In genomic region chr13:52306783-52307440, GRCm38 (mm10) we compare ENCODE assay signal across 12 mouse cellular contexts.
A peak's percentile ranks its signal among the peaks of the same experiment; 100 is the strongest.
DNase-seq lines count a peak whose midpoint lies in the region; ATAC-seq lines count a peak whose summit lies in the region.
"Had no signal": no experiment of that assay in that cellular context is flagged by ENCODE, and none has a peak within 500 bp of the region (broad histone marks: within the 10 kb centered on the region; RNA-seq: fewer than 3 reads in every experiment).

No protein-coding gene starts in this region.

- no peaks in the 10 kb centered on the region for H3K36me3 ChIP-seq in heart, embryonic 12.5 days
- H3K36me3 ChIP-seq in stomach, embryonic 16.5 days (ENCODE audit: control insufficient read depth, insufficient read depth, low read length): no peaks in the 10 kb centered on the region
- no peaks in the 10 kb centered on the region for H3K36me3 ChIP-seq in kidney, embryonic 14.5 days (ENCODE audit: control insufficient read depth, insufficient read depth, low read length)
- H3K36me3 ChIP-seq: embryonic facial prominence, embryonic 12.5 days had no signal

- peaks cover 13% of the 10 kb centered on the region; the same call in 1 of the 2 replicates for H3K4me1 ChIP-seq in heart, embryonic 12.5 days (replicated peaks)
- H3K4me1 ChIP-seq in stomach, embryonic 16.5 days (ENCODE audit: control insufficient read depth, insufficient read depth, low read length): no peaks in the 10 kb centered on the region; the same call in 1 of the 2 replicates
- no peaks in the 10 kb centered on the region for H3K4me1 ChIP-seq in kidney, embryonic 14.5 days (ENCODE audit: control insufficient read depth, insufficient read depth, low read length)
- H3K4me1 ChIP-seq: embryonic facial prominence, embryonic 12.5 days had no signal

- H3K27me3 ChIP-seq in heart, embryonic 12.5 days (replicated peaks): no peaks in the 10 kb centered on the region
- no peaks in the 10 kb centered on the region for H3K27me3 ChIP-seq in stomach, embryonic 16.5 days (ENCODE audit: control insufficient read depth, insufficient read depth, low read length)
- no peaks in the 10 kb centered on the region for H3K27me3 ChIP-seq in kidney, embryonic 14.5 days (ENCODE audit: control insufficient read depth, insufficient read depth, low read length)
- H3K27me3 ChIP-seq: embryonic facial prominence, embryonic 12.5 days had no signal

- no peak; the same call in 1 of the 2 replicates for ATAC-seq in heart, embryonic 12.5 days (ENCODE audit: insufficient number of reproducible peaks, low FRiP score)
- peak; percentile 44; the same call in 1 of the 2 replicates for ATAC-seq in stomach, embryonic 16.5 days (ENCODE audit: insufficient read depth, low FRiP score)
- ATAC-seq in kidney, embryonic 14.5 days (ENCODE audit: low FRiP score, low TSS enrichment): no peak
- ATAC-seq in activated CD4-positive, CD25-positive, alpha-beta regulatory T cell, adult 4 months: no peak
- ATAC-seq: intestine, postnatal 0 days had no signal

- no peak overlapping the region for H3K27ac ChIP-seq in heart, embryonic 12.5 days (ENCODE audit: poor library complexity, severe bottlenecking)
- no peak overlapping the region for H3K27ac ChIP-seq in stomach, embryonic 16.5 days (ENCODE audit: low read length)
- no peak overlapping the region for H3K27ac ChIP-seq in kidney, embryonic 14.5 days (ENCODE audit: low read depth, low read length)
- H3K27ac ChIP-seq: embryonic facial prominence, embryonic 12.5 days; gastrocnemius, adult 2 months had no signal

- peak; percentile 8 for DNase-seq in adrenal gland, postnatal 10 days
- DNase-seq in adrenal gland, adult 18-20 months (ENCODE audit: low spot score in 2 of 2): no peak
- peak; percentile 69 for DNase-seq in right cerebral cortex, adult 18-20 months
- no peak for DNase-seq in right cerebral cortex, postnatal 14 days
- DNase-seq: gastrocnemius, adult 2 months; lung, adult 2 months had no signal

- no peaks in the 10 kb centered on the region for H3K9me3 ChIP-seq in heart, embryonic 12.5 days (replicated peaks)
- H3K9me3 ChIP-seq in stomach, embryonic 16.5 days (replicated peaks; ENCODE audit: control insufficient read depth, low read length): no peaks in the 10 kb centered on the region
- no peaks in the 10 kb centered on the region for H3K9me3 ChIP-seq in kidney, embryonic 14.5 days (ENCODE audit: control insufficient read depth, low read length)
- H3K9me3 ChIP-seq: embryonic facial prominence, embryonic 12.5 days had no signal

- H3K9ac ChIP-seq in heart, embryonic 12.5 days: no peak overlapping the region
- no peak overlapping the region for H3K9ac ChIP-seq in stomach, embryonic 16.5 days (ENCODE audit: low read length)
- no peak overlapping the region for H3K9ac ChIP-seq in kidney, embryonic 14.5 days (ENCODE audit: low read depth, low read length)
- H3K9ac ChIP-seq: embryonic facial prominence, embryonic 12.5 days had no signal

- no peak overlapping the region for H3K4me3 ChIP-seq in heart, embryonic 12.5 days
- H3K4me3 ChIP-seq in stomach, embryonic 16.5 days (replicated peaks; ENCODE audit: low read length): no peak overlapping the region
- H3K4me3 ChIP-seq in kidney, embryonic 14.5 days (ENCODE audit: low read length): no peak overlapping the region
- H3K4me3 ChIP-seq: embryonic facial prominence, embryonic 12.5 days; gastrocnemius, adult 2 months had no signal

- H3K4me2 ChIP-seq in heart, embryonic 12.5 days: peak overlapping the region; percentile 27; the same call in 1 of the 2 replicates
- H3K4me2 ChIP-seq in stomach, embryonic 16.5 days (ENCODE audit: low read depth, low read length): no peak overlapping the region
- no peak overlapping the region for H3K4me2 ChIP-seq in kidney, embryonic 14.5 days (replicated peaks; ENCODE audit: low read depth, low read length)
- H3K4me2 ChIP-seq: embryonic facial prominence, embryonic 12.5 days had no signal

- WGBS in heart, embryonic 12.5 days: 51% methylated on average over 9 of the region's 9 CpGs
- 48% methylated on average over 9 of the region's 9 CpGs for WGBS in stomach, embryonic 16.5 days
- 49% methylated on average over 9 of the region's 9 CpGs for WGBS in kidney, embryonic 14.5 days

Comparison
In these comparisons a context has a peak if more than half of its experiments do, and no peak if none do; other contexts are left out.
1. DNase-seq: peak in adrenal gland, postnatal 10 days (single experiment) and right cerebral cortex, adult 18-20 months (single experiment); none in adrenal gland, adult 18-20 months (0 of 2) and right cerebral cortex, postnatal 14 days (single experiment).